Mouse (Mus musculus) kidney, embryonic 16.5 days (tissue): ENCODE measurements around the gene Fbxo17. TPM values are rescaled to one million over a fixed set of nuclear protein-coding genes. Genes with fewer than 3 reads are reported as not detected.

Experiments
- ATAC-seq: fragments of 200-750 bp; cut with Nextera tagmentation; 2 replicates; pipeline ENCODE4 v1.8.0; 2017; ENCODE audit warnings: moderate TSS enrichment; ENCODE audit not compliant: low FRiP score, low TSS enrichment
- H3K27ac ChIP-seq: fragments of 300-500 bp; sonication (generic); 2 replicates; pipeline ENCODE4 v1.5.1; 2014; ENCODE audit warnings: low read length
- H3K27me3 ChIP-seq: fragments of 300-500 bp; sonication (generic); 2 replicates; pipeline ENCODE4 v1.6.1; 2014; ENCODE audit warnings: low read length, control low read depth, mixed read lengths; ENCODE audit not compliant: insufficient read depth
- H3K36me3 ChIP-seq: fragments of 300-500 bp; sonication (generic); 2 replicates; pipeline ENCODE4 v1.6.1; 2014; ENCODE audit warnings: low read length, control low read depth, mixed read lengths; ENCODE audit not compliant: insufficient read depth
- H3K4me1 ChIP-seq: fragments of 300-500 bp; sonication (generic); 2 replicates; pipeline ENCODE4 v1.6.1; 2014; ENCODE audit warnings: low read length, control low read depth, mixed read lengths; ENCODE audit not compliant: insufficient read depth
- H3K4me2 ChIP-seq: fragments of 300-500 bp; sonication (generic); replicated peaks from 2 replicates; pipeline ENCODE4 v1.6.1; 2014; ENCODE audit warnings: low read depth, low read length
- H3K4me3 ChIP-seq: fragments of 300-500 bp; sonication (generic); 2 replicates; pipeline ENCODE4 v1.5.1; 2014; ENCODE audit warnings: mild to moderate bottlenecking, low read length
- H3K9ac ChIP-seq: fragments of 300-500 bp; sonication (generic); replicated peaks from 2 replicates; pipeline ENCODE4 v1.6.1; 2014; ENCODE audit warnings: low read length
- H3K9me3 ChIP-seq: fragments of 300-500 bp; sonication (generic); 2 replicates; pipeline ENCODE4 v1.6.1; 2016; ENCODE audit warnings: low read length, control low read depth
- WGBS: fragments of 180-500 bp; shearing (Covaris S2); extraction: QIAGEN DNeasy Blood & Tissue Kit; methylation state at CpG from one replicate; pipeline ENCODE4 v1.1.7; 2014; 5-methylcytosine and 5-hydroxymethylcytosine counted together
- polyA plus RNA-seq: library from polyadenylated mRNA; unstranded; fragments of >200 nt; fragmentation: Nextera tagmentation; extraction: Ambion mirVana; gene quantifications from 2 replicates; pipeline ENCODE4 v1.2.1, GENCODE M21; 2015

Fbxo17 gene
- polyA plus RNA-seq, 1 experiment from 2014 or later, result 9.4 TPM

GRCm38 (mm10) chr7:28727649-28728340 is 11.2 kb downstream of the Fbxo17 start:
- H3K4me3 ChIP-seq, result no peak overlapping the region
- WGBS, result 43% methylated on average over 10 of the region's 10 CpGs
- H3K9me3 ChIP-seq, result peaks cover 10% of the 10 kb centered on the region
- H3K9ac ChIP-seq, result no peak overlapping the region
- peaks cover 3% of the 10 kb centered on the region; the same call in 1 of the 2 replicates for H3K36me3 ChIP-seq
- no peak overlapping the region for H3K4me2 ChIP-seq
- H3K27me3 ChIP-seq, result no peaks in the 10 kb centered on the region
- ATAC-seq, result no peak
- H3K4me1 ChIP-seq, result peaks cover 4% of the 10 kb centered on the region; the same call in 1 of the 2 replicates
- H3K27ac ChIP-seq, result no peak overlapping the region

GRCm38 (mm10) chr7:28732341-28733142 is 15.9 kb downstream of the Fbxo17 start:
- peak overlapping the region; percentile 47 for H3K9ac ChIP-seq
- H3K9me3 ChIP-seq, result peaks cover 10% of the 10 kb centered on the region

GRCm38 (mm10) chr7:28733211-28733610 is 16.6 kb downstream of the Fbxo17 start:
- peaks cover 26% of the 10 kb centered on the region for H3K36me3 ChIP-seq
- H3K27me3 ChIP-seq, result no peaks in the 10 kb centered on the region
- H3K4me1 ChIP-seq, result peaks cover 4% of the 10 kb centered on the region; the same call in 1 of the 2 replicates
- peak; percentile 55 for ATAC-seq
- 16% methylated on average over 11 of the region's 11 CpGs for WGBS
- H3K27ac ChIP-seq, result no peak overlapping the region
- H3K4me2 ChIP-seq, result peak overlapping the region; percentile 74
- peaks cover 10% of the 10 kb centered on the region for H3K9me3 ChIP-seq
- peak overlapping the region; percentile 17; the same call in 1 of the 2 replicates for H3K9ac ChIP-seq
- H3K4me3 ChIP-seq, result peak overlapping the region; percentile 52

More at GRCm38 (mm10) chr7:28732341-28733142, 15.9 kb downstream of the Fbxo17 start:
- no peaks in the 10 kb centered on the region for H3K27me3 ChIP-seq
- peaks cover 4% of the 10 kb centered on the region; the same call in 1 of the 2 replicates for H3K4me1 ChIP-seq
- peaks cover 20% of the 10 kb centered on the region for H3K36me3 ChIP-seq
- H3K4me3 ChIP-seq, result peak overlapping the region; percentile 52
- H3K27ac ChIP-seq, result no peak overlapping the region
- peak overlapping the region; percentile 74 for H3K4me2 ChIP-seq
- 2% methylated on average over 58 of the region's 58 CpGs for WGBS
- peak; percentile 91 for ATAC-seq

GRCm38 (mm10) chr7:28735701-28736100 is 19.1 kb downstream of the Fbxo17 start:
- Histone ChIP-seq H3K27ac (no peak overlapping the region), H3K36me3 (peaks cover 36% of the 10 kb centered on the region), H3K27me3 (no peaks in the 10 kb centered on the region), H3K4me3 (no peak overlapping the region), H3K4me1 (peaks cover 4% of the 10 kb centered on the region; the same call in 1 of the 2 replicates), H3K9me3 (peaks cover 10% of the 10 kb centered on the region), H3K4me2 (no peak overlapping the region), H3K9ac (no peak overlapping the region)
- ATAC-seq, result no peak
- 81% methylated on average over 6 of the region's 6 CpGs for WGBS

- H3K9me3 ChIP-seq, result no peaks in the 10 kb centered on the region
- H3K4me3 ChIP-seq, result no peak overlapping the region
- peaks cover 33% of the 10 kb centered on the region for H3K36me3 ChIP-seq
- H3K27me3 ChIP-seq, result no peaks in the 10 kb centered on the region
- WGBS, result 94% methylated on average over 21 of the region's 21 CpGs
- no peak overlapping the region for H3K9ac ChIP-seq
- no peak for ATAC-seq
- H3K4me2 ChIP-seq, result no peak overlapping the region
- no peak overlapping the region for H3K27ac ChIP-seq
- peaks cover 11% of the 10 kb centered on the region for H3K4me1 ChIP-seq
These were observed 23.2 kb downstream of the Fbxo17 start for GRCm38 (mm10) chr7:28739829-28740228.

GRCm38 (mm10) chr7:28740949-28741348 is 24.3 kb downstream of the Fbxo17 start:
- peak overlapping the region; percentile 54; the same call in 1 of the 2 replicates for H3K27ac ChIP-seq
- H3K4me3 ChIP-seq, result peak overlapping the region; percentile 58
- no peaks in the 10 kb centered on the region for H3K9me3 ChIP-seq
- no peak for ATAC-seq
- H3K36me3 ChIP-seq, result peaks cover 34% of the 10 kb centered on the region
- H3K27me3 ChIP-seq, result no peaks in the 10 kb centered on the region
- 28% methylated on average over 9 of the region's 9 CpGs for WGBS
- H3K4me1 ChIP-seq, result peaks cover 11% of the 10 kb centered on the region
- H3K9ac ChIP-seq, result peak overlapping the region; percentile 83
- H3K4me2 ChIP-seq, result peak overlapping the region; percentile 75

- Histone ChIP-seq H3K9ac (peak overlapping the region; percentile 83), H3K27me3 (no peaks in the 10 kb centered on the region), H3K4me2 (peak overlapping the region; percentile 75), H3K36me3 (peaks cover 30% of the 10 kb centered on the region), H3K4me1 (peaks cover 11% of the 10 kb centered on the region), H3K9me3 (no peaks in the 10 kb centered on the region), H3K27ac (peak overlapping the region; percentile 54; the same call in 1 of the 2 replicates), H3K4me3 (peak overlapping the region; percentile 58)
- under 1% methylated on average over 13 of the region's 13 CpGs for WGBS
- ATAC-seq, result peak; percentile 22; the same call in 1 of the 2 replicates
These were observed 24.7 kb downstream of the Fbxo17 start for GRCm38 (mm10) chr7:28741368-28741708.

- Histone ChIP-seq H3K9me3 (no peaks in the 10 kb centered on the region), H3K4me1 (peaks cover 11% of the 10 kb centered on the region), H3K4me3 (peak within 1 kb of the TSS; percentile 58), H3K9ac (peak within 1 kb of the TSS; percentile 83), H3K4me2 (peak within 1 kb of the TSS; percentile 75), H3K27ac (peak within 1 kb of the TSS; percentile 76), H3K27me3 (no peaks in the 10 kb centered on the region), H3K36me3 (peaks cover 25% of the 10 kb centered on the region)
- ATAC-seq, result peak; percentile 99
- WGBS, result under 1% methylated on average over 39 of the region's 39 CpGs
These were observed 25.3 kb downstream of the Fbxo17 start, which contains the start of the genes Mrps12 and Sars2 for GRCm38 (mm10) chr7:28741709-28742438. Gene Mrps12, minus strand, starts transcription at chr7:28741820. Gene Sars2, plus strand, starts transcription at chr7:28741992.

GRCm38 (mm10) chr7:28749935-28750334 is 33.3 kb downstream of the Fbxo17 start:
- ATAC-seq, result no peak; the same call in 1 of the 2 replicates
- peaks cover 14% of the 10 kb centered on the region for H3K36me3 ChIP-seq
- H3K27me3 ChIP-seq, result no peaks in the 10 kb centered on the region
- no peak overlapping the region for H3K4me3 ChIP-seq
- no peak overlapping the region for H3K27ac ChIP-seq
- 95% methylated on average over 7 of the region's 7 CpGs for WGBS
- no peaks in the 10 kb centered on the region for H3K9me3 ChIP-seq
- no peak overlapping the region for H3K4me2 ChIP-seq
- H3K4me1 ChIP-seq, result no peaks in the 10 kb centered on the region
- no peak overlapping the region for H3K9ac ChIP-seq
